Mouse (Mus musculus): ENCODE measurements around the gene Rngtt.

Gene Rngtt

DNA sequence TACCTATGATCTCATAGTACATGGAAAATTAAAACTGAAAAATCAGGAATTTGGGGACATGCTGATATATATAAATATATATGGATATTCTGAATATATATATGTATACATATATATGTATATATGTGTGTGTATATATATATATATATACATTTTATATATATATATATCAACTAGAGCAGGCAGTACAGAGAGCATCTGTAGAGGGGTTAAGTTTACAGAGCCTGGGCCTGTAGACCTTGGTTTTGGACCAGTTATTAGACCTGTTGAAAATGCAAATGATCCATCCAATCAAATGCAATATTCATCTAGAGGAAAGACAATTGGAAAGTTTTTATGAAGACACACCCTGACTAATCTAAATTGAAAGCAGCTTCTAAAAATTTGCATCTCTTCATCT lies 187.5 kb downstream of the Rngtt start:
- in situ Hi-C loops (cut with MboI; ENCODE audit: unreplicated experiment in 2 of 2), result no loop called here

DNA sequence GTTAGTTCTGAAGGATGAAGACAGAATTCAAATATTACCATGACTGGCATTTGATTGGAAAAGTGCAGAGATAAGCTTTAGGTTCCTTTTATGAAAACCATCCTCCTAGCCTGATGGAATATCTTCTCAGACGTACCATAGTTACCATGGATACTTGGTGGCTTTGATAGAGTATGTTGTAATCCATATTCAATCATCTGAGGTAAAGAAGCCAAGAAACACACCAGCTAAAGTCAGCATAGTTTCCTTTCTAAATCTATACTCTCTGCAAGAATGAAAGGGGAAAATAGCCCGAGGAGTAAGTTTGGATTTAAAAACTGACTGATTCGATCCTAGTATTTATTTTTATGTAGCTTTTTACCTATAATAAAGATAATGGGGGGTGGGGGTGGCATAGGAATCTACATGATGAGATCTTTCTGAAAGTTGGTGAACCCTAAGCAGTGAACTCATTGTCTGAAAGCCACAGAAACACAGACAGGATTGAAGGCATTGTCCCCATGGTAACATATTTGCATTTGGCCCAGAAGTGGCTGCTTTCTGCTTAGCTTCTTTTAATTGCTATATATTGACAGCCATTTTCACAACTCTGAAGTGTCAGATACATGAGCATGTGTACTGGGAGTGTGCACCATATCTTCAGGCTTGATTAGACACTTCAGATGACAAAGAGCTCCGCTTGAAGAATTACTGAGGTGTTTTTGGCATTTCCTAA lies 188.2 kb downstream of the Rngtt start:
- in situ Hi-C loops (cut with MboI; ENCODE audit: unreplicated experiment in 2 of 2), result no loop called here

DNA sequence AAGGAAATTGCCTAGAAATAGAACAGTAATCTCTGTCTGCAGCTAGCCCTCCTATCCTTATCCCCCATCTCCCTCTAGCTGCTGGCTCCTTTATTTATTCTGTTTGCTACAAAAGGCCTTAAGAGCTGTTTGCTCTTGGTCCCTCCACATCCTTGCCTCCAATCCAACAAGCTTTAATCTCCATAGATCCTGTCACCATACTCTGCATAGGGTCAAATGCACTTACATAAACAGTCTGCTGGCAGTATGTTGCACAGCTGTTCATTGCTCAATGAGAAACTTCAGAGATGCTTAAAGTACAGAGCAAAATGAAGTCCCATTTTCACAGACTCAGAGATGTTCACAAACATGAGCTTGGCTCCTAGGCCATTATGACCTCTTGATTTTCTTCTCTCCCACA lies 196.5 kb downstream of the Rngtt start:
- in situ Hi-C loops (cut with MboI; ENCODE audit: unreplicated experiment in 2 of 2), result no loop called here

DNA sequence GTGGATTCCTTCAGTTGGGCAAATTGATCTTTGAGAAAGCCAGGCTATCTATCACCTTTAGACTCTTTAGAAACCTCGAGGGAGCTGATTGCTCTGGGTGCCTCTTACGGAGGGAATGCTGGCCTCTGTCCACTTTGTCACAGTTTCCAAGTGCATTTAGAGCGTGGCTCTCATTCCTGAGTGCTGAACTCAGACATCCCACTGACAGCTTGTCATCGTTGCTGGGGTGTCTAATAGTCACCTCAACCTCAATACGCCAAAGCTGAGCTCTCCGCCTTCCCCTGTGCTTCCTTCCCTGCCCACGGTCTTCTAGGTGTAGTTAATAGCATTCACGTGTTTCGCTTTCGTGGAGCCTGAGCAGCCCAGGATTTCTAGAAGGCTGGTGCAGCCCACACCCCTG lies 200.4 kb downstream of the Rngtt start:
- in situ Hi-C loops (cut with MboI; ENCODE audit: unreplicated experiment in 2 of 2), result no loop called here

DNA sequence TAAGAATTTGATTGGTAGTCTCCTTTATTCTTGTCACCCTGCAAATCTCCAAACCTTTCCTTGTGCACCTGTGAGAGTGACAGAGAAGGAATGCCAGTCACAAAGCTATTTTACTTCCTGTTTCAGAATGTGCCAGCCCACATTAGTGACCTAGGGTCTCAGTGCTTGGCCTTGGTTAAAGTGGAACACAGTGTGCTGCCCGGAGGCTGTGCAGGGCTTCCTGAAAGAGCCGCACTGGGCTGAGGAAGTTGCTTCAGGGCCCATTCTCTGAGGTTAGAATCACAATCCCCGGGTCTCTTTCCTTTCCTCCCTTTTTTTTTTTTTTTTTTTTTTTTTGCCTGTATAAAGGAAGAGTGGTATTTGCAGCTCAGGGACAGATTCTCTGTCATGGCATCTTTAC lies 203.3 kb downstream of the Rngtt start:
- in situ Hi-C loops (cut with MboI; ENCODE audit: unreplicated experiment in 2 of 2), result no loop called here

DNA sequence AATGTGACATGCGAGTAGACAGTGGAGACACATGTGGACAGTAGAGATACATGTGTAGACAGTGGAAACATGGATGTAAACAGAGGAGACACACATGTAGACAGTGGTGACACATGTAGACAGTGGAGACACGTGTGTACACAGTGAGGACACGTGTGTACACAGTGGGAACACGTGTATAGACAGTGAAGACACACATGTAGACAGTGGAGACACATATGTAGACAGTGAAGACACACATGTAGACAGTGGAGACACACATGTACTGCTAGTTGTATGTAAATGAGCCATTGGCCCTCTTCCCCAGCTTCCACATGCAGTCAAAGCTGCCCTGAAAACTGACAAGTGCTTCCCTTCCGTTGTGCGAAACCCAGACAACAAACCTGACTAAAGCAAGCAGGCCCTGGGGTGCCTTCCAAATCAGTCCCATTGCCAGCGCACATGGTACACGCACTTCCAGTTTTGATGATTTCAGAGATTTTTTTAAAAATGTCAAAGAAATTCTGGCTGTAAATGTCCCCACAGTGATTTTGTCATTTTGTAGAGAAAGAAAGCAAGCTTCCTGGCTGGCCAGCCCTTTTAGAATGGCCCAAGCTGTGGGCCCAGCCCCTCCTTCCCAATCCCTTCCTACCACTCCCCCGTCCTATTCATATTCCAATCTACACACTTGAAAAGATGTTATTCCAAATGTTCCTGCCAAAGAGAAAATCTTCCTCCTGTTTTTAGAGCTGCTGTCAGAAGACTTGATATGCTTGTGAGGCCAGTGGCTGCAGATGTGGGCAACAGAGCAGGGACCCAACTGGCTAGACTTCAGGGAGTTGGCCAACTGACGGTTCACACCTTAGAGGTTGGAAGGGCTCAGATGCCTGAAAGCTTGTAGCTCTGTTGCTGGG lies 204.2 kb downstream of the Rngtt start:
- in situ Hi-C loops (cut with MboI; ENCODE audit: unreplicated experiment in 2 of 2), result no loop called here

DNA sequence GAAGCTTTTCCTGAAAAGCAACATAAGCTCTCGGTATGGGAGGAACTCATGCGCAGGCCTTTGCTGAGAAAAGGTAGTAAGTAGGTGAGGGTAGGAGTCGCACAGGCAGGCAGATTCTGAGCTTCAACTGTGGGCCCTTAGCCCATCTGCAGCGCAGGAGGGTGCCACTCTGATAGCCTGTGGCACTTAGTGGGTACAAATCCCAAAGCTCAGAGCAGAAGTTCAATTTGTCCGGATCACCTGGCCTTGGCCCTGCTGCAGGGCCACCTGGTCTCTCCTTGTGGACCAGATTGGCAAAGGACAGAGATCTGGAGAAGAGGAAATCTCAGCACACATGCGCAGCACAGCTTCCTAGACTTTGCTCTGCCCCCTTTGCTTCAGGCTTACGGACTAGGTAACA lies 210.1 kb downstream of the Rngtt start:
- in situ Hi-C loops (cut with MboI; ENCODE audit: unreplicated experiment in 2 of 2), result no loop called here

DNA sequence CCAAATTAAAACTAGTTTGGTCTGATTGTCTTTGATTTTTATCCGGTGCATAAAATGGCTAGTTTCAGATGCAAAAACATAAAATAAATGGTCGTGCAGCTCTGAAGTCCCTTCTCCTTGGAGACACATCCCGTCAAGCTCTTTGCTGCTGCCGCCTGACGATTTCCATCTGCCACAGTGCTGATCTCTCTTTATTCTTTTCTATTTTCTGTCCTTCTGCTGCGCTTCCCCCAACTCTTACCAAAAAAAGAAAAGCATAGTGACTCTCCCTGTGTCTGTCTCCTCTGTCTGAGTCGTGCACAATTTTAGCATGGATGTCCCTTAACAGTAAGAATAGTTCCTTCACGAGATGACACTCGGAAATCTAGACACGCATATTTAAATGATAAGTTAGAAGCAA lies 210.8 kb downstream of the Rngtt start:
- in situ Hi-C loops (cut with MboI; ENCODE audit: unreplicated experiment in 2 of 2), result no loop called here

DNA sequence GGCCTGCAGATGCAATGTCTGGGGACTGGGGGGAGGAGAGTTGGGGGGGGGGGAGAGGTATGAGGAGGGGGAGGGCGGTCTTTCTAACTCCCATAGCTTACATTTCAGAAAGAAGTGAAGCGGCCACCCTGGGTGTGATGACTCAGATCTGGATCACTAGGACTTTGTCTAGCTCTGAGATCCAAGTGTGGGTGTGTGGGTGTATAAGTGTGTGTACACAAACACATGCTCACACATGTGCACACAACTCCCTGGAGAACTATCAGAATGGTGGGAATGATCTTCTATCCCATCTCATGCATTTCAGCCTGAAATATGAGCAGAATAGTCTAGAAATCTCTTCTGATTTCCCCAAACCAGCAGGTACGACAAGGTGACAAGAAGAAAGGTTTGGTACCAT lies 213.7 kb downstream of the Rngtt start:
- in situ Hi-C loops (cut with MboI; ENCODE audit: unreplicated experiment in 2 of 2), result no loop called here

DNA sequence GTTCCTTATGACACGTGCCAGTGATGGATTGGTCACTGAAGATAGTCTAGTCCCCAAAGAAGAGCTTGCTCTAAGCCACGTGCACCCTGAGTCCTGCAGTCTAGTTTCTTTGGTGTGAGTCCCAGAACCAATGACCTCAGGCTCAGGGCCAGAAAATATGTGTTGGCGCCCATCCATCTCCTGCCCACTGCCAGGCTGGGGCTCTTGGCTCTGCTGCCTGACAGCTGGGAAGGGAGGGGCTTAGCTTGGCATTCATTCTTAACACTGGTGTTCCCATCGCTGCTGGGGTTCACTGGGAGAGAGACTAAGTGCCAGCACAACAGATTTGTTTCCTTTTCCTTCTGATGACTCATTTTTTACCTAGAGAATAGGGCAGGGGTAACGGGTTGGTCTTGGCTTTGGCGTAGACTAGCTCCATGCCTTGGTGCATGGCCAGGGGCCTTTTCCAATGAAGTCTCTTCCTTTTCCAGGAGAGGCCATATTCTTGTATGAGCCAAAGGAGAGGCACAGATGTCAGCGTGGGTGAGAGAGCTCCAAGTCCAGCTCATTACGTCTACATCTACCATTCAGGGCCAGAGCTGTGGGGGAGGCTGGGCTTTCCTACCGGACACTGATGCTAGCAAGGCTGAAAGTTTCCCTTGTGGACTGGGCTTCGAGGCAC lies 214.5 kb downstream of the Rngtt start:
- in situ Hi-C loops (cut with MboI; ENCODE audit: unreplicated experiment in 2 of 2), result no loop called here

DNA sequence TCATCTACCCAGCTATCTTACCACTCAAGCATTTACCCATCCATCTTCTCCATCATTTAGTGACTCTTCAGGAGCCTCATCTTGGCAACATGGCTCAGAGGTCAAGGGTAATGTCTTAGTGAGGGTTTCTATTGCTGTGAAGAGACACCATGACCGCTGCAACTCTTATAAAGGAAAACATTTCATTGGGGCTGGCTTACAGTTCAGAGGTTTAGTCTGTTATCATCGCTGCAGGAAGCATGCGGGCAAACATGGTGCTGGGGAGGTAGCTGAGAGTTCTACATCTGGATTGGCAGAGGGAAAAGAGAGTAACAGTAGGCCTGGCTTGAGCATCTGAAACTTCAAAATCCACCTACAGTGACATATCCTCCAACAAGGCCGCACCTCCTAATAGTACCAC lies 215.2 kb downstream of the Rngtt start:
- in situ Hi-C loops (cut with MboI; ENCODE audit: unreplicated experiment in 2 of 2), result no loop called here

DNA sequence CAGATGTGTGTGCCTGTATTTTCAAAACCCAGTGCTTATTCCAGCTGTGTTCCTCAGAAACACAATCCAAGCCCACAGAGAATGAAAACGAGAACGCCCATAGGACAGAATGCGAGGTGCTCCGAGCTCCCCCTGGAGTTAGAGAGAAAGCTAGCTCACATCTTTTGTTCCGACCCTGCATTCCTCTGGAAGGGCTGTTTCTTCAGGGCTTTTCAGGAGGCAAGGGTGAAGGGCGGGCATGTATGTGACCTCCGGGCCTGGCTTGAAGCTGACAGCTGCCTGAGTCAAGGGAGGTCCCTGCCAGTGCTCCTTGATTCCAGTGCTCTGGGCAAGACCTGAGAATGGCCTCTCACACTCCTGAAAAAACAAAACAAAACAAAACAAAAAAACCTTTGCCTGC lies 216.0 kb downstream of the Rngtt start:
- in situ Hi-C loops (cut with MboI; ENCODE audit: unreplicated experiment in 2 of 2), result no loop called here

DNA sequence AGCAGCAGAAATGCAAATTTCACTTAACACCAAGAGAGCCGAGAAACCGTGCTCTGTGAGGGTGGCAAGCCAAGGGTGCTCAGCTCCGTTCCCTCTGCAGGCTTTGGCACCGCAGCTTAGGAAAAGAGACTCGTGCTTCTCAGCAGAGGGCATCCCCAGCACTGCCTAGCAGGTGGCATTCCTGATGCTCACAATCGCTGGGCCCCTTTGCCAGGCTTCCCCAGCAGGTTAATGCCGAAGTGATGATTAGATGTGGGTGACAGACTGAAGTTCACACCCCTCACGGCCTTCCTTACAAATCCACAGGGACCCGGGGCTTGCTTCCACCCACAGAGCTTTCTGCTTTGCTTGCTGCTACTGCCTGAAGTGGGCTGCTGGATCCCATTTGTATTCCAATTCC lies 216.6 kb downstream of the Rngtt start:
- in situ Hi-C loops (cut with MboI; ENCODE audit: unreplicated experiment in 2 of 2), result no loop called here

DNA sequence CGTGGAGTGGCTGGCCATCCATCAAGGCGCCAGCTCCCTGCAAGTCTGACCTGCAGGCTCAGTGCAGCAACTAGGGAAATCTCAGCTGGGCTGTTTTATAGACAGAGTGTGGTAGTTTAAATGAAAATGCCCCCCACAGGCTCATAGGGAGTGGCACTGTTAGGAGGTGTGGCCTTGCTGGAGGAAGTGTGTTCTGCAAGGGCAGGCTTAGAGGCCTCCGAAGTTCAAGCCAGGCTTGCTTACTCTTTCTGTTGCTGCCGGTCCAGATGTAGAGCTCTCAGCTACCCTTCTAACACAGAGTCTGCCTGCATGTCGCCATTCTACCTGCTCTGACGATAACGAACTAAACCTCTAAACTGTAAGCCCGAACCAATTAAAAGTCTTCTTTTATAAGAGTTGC lies 222.5 kb downstream of the Rngtt start:
- in situ Hi-C loops (cut with MboI; ENCODE audit: unreplicated experiment in 2 of 2), result no loop called here

DNA sequence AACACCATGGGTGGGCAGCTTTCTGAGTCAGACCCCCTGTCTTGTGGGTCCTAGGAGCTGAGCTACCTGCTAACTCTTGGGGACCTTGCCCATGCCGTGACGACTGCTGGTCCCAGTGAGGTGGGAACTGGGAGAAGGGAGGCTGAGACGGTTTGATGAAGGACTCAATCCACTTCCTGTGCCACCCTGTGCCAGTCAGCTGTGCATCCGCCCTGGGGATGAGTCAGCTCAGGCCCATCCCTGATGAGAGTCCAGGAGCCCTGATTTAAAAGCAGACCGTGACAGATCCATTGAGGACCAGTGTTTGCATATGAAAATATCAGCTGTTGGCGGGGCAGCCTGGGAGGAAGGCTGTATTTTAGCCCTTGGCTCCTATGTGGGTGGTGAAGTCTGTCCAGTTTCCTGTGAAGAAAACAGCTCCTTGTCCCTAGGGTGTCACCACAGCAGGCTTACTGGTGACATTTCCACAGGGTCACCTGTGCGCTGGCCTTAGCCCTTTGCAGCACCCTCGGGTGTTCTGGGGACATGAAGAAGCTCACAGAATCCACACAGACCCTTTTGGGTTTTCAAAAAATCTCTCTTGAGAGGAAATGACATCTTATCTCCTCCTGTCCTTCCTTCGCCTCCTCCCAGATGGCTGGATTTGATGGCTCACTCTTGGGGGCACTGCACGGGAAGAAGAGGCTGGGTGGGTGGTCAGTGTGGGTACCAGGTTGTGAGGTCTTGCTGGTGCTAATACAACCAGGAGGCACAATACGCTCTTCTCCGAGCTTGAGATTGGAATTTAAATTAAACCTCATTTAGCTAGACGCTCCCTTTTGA lies 234.9 kb downstream of the Rngtt start:
- in situ Hi-C loops (cut with MboI; ENCODE audit: unreplicated experiment in 2 of 2), result no loop called here

DNA sequence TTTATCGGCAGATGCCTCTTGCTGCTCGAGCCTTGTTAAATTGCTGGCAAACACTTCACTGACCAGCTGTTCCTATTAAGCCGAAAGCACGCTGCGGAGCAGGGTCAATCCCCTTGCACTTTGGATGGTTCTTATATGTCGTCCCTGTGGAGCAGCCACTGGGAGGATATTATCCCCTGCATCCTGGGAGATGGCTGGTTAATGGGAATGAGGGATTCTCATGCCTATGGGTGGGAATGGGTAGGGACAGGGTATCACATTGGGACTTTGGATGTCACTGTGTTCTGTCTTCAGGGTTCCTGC lies 235.4 kb downstream of the Rngtt start:
- in situ Hi-C loops (cut with MboI; ENCODE audit: unreplicated experiment in 2 of 2), result no loop called here

DNA sequence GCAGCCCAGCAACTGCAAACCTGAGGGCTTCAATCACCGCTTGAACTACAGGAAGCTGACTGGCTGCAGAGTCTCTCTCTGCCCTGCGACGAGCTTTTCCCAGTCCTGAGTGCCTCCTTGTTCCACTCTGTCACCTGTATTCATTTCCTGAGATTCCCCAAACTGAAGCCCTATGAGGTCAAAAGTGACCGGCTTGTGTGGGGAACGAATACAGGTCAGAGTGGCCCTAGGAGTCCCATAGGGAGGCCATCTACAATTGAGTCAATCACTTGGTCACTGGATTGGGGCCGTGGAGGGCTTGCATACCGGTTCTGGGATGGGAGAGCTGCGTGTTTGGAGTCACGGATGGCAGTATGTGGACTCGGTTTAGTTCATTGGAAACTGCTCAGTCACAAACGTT lies 236.2 kb downstream of the Rngtt start:
- in situ Hi-C loops (cut with MboI; ENCODE audit: unreplicated experiment in 2 of 2), result no loop called here

DNA sequence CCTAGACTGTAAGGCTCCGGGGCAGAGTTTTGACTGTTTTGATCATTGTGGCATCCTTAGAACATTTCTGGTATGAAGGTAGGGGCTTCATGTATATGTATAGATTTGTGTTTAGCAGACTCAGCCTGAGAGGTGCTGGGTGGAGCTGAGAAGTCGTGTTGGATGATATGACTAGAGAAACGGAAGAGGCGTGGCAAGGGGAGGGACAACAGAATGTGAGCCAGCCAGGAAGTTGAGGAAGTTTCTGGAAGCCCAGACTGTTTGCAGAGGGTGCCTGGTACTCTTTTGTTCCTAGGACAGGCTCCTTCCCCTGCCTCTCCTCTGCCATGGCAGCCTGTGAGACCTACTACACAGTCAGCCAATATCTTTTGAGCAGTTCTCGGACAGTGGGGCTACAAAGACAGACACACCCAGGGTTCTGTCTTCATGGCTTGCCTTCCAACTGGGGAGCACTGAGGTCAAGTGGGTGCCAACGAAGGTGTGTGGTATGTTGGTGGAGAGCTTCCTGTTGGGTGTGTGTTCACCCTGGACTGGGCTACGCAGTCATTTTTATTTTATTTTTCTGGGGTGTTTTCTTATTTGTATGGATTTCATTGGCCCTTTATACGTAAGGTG lies 237.3 kb downstream of the Rngtt start:
- in situ Hi-C loops (cut with MboI; ENCODE audit: unreplicated experiment in 2 of 2), result no loop called here

DNA sequence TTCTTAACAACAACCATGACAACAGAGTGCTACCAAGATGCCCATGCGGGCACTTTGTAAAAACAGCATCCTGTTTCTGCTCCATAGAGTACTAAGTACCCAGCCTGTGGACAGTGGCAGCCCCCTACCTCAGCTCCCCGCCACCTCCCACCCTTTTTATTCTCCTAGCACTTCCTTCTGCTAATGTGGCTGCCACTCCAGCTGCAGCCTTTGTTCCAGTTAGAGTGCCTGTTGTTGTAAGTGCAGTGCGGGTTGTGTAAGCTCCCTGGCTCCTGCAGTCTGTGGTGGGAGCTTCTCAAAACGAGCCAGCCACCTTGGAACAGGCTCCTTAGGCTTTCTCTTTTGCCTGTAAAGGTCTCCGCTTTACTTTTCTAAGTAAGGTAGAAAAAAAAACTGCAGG lies 239.5 kb downstream of the Rngtt start:
- in situ Hi-C loops (cut with MboI; ENCODE audit: unreplicated experiment in 2 of 2), result no loop called here

All from v-Abl transformed pro-B cells (cell line).